In genomic region chr1:192900913-192901312, GRCm38 (mm10) we compare ENCODE assay signal across 26 mouse cellular contexts. TPM values are rescaled to one million over a fixed set of nuclear protein-coding genes. Genes with fewer than 3 reads are reported as not detected.
A peak's percentile ranks its signal among the peaks of the same experiment; 100 is the strongest.
DNase-seq lines count a peak whose midpoint lies in the region; ATAC-seq and TF ChIP-seq lines count a peak whose summit lies in the region.
"Had no signal": no experiment of that assay in that cellular context is flagged by ENCODE, and none has a peak within 500 bp of the region (broad histone marks: within the 10 kb centered on the region; RNA-seq: fewer than 3 reads in every experiment).

No protein-coding gene starts in this region.

- TF ChIP-seq EP300 in lung, postnatal 0 days (IDR thresholded peaks at IDR 0.05), result no peak

- no peak overlapping the region for H3K4me3 ChIP-seq in intestine, embryonic 16.5 days (ENCODE audit: low read length)
- H3K4me3 ChIP-seq in intestine, postnatal 0 days (ENCODE audit: low read depth, low read length), result no peak overlapping the region
- no peak overlapping the region for H3K4me3 ChIP-seq in kidney, embryonic 16.5 days (ENCODE audit: low read length)
- no peak overlapping the region for H3K4me3 ChIP-seq in lung, embryonic 16.5 days (ENCODE audit: low read length)
- H3K4me3 ChIP-seq in lung, postnatal 0 days (ENCODE audit: low read depth, low read length), result no peak overlapping the region
- H3K4me3 ChIP-seq: embryonic facial prominence, embryonic 12.5 days; embryonic facial prominence, embryonic 15.5 days; heart, adult 2 months; hindbrain, embryonic 12.5 days; hindbrain, embryonic 15.5 days had no signal

- H3K9ac ChIP-seq in intestine, embryonic 16.5 days (ENCODE audit: low read depth, low read length), result no peak overlapping the region
- no peak overlapping the region for H3K9ac ChIP-seq in intestine, postnatal 0 days (ENCODE audit: low read depth, low read length)
- no peak overlapping the region for H3K9ac ChIP-seq in kidney, embryonic 16.5 days (replicated peaks; ENCODE audit: low read length)
- no peak overlapping the region for H3K9ac ChIP-seq in lung, embryonic 16.5 days (ENCODE audit: low read length)
- no peak overlapping the region for H3K9ac ChIP-seq in lung, postnatal 0 days (replicated peaks; ENCODE audit: low read depth)
- H3K9ac ChIP-seq: embryonic facial prominence, embryonic 12.5 days; embryonic facial prominence, embryonic 15.5 days; forebrain, postnatal 0 days; hindbrain, embryonic 12.5 days; hindbrain, embryonic 15.5 days had no signal

- no peaks in the 10 kb centered on the region for H3K27me3 ChIP-seq in intestine, embryonic 16.5 days (replicated peaks; ENCODE audit: control insufficient read depth, insufficient read depth, low read length)
- no peaks in the 10 kb centered on the region for H3K27me3 ChIP-seq in intestine, postnatal 0 days (replicated peaks; ENCODE audit: control insufficient read depth, insufficient read depth, low read length)
- no peaks in the 10 kb centered on the region for H3K27me3 ChIP-seq in kidney, embryonic 16.5 days (ENCODE audit: insufficient read depth, low read length)
- H3K27me3 ChIP-seq in lung, embryonic 16.5 days (ENCODE audit: control insufficient read depth, insufficient read depth, low read depth, low read length), result no peaks in the 10 kb centered on the region
- H3K27me3 ChIP-seq in lung, postnatal 0 days (replicated peaks; ENCODE audit: insufficient read depth, low read length), result no peaks in the 10 kb centered on the region
- H3K27me3 ChIP-seq: CH12.LX; embryonic facial prominence, embryonic 12.5 days; embryonic facial prominence, embryonic 15.5 days; hindbrain, embryonic 12.5 days; hindbrain, embryonic 15.5 days; Patski had no signal

- H3K9me3 ChIP-seq in intestine, embryonic 16.5 days (ENCODE audit: control insufficient read depth, low read length), result no peaks in the 10 kb centered on the region
- no peaks in the 10 kb centered on the region for H3K9me3 ChIP-seq in intestine, postnatal 0 days (ENCODE audit: control insufficient read depth)
- no peaks in the 10 kb centered on the region for H3K9me3 ChIP-seq in kidney, embryonic 16.5 days (ENCODE audit: low read length)
- no peaks in the 10 kb centered on the region for H3K9me3 ChIP-seq in lung, embryonic 16.5 days (ENCODE audit: control insufficient read depth, low read length)
- no peaks in the 10 kb centered on the region for H3K9me3 ChIP-seq in lung, postnatal 0 days (ENCODE audit: low read length)
- H3K9me3 ChIP-seq: embryonic facial prominence, embryonic 12.5 days; embryonic facial prominence, embryonic 15.5 days; hindbrain, embryonic 12.5 days; hindbrain, embryonic 15.5 days had no signal

- H3K36me3 ChIP-seq in intestine, embryonic 16.5 days (ENCODE audit: control insufficient read depth, insufficient read depth, low read length), result no peaks in the 10 kb centered on the region
- no peaks in the 10 kb centered on the region for H3K36me3 ChIP-seq in intestine, postnatal 0 days (ENCODE audit: control insufficient read depth, insufficient read depth)
- H3K36me3 ChIP-seq in kidney, embryonic 16.5 days (ENCODE audit: insufficient read depth, low read length), result no peaks in the 10 kb centered on the region
- H3K36me3 ChIP-seq in lung, embryonic 16.5 days (ENCODE audit: control insufficient read depth, insufficient read depth, low read length), result no peaks in the 10 kb centered on the region
- H3K36me3 ChIP-seq in lung, postnatal 0 days (ENCODE audit: insufficient read depth, low read length), result no peaks in the 10 kb centered on the region
- H3K36me3 ChIP-seq: embryonic facial prominence, embryonic 12.5 days; embryonic facial prominence, embryonic 15.5 days; G1E; hindbrain, embryonic 12.5 days had no signal

- TF ChIP-seq CTCF in intestine, postnatal 0 days (IDR thresholded peaks at IDR 0.05; ENCODE audit: low read depth), result no peak
- no peak for TF ChIP-seq CTCF in lung, postnatal 0 days (IDR thresholded peaks at IDR 0.05)

- H3K4me2 ChIP-seq in intestine, embryonic 16.5 days (ENCODE audit: low read depth, low read length), result no peak overlapping the region
- H3K4me2 ChIP-seq in intestine, postnatal 0 days (replicated peaks; ENCODE audit: low read depth), result no peak overlapping the region
- H3K4me2 ChIP-seq in kidney, embryonic 16.5 days (replicated peaks; ENCODE audit: low read depth, low read length), result no peak overlapping the region
- no peak overlapping the region for H3K4me2 ChIP-seq in lung, embryonic 16.5 days (ENCODE audit: low read depth, low read length)
- no peak overlapping the region for H3K4me2 ChIP-seq in lung, postnatal 0 days (replicated peaks; ENCODE audit: low read depth, low read length)
- H3K4me2 ChIP-seq: embryonic facial prominence, embryonic 12.5 days; embryonic facial prominence, embryonic 15.5 days; heart, embryonic 11.5 days; hindbrain, embryonic 12.5 days; hindbrain, embryonic 15.5 days had no signal

- DNase-seq in kidney, adult 11 months, result no peak
- peak; percentile 14 to 30 for DNase-seq in kidney, postnatal 4 days
- DNase-seq in kidney, postnatal 25 days, result no peak
- DNase-seq in lung, postnatal 0 days (ENCODE audit: low spot score), result no peak
- DNase-seq: adrenal gland, adult 2 months; adrenal gland, postnatal 14 days; B cell, adult 2 months; cerebellum, adult 11 months; cerebellum, adult 9-11 months; cerebellum, postnatal 25 days; forebrain, postnatal 0 days; gastrocnemius, postnatal 25 days; heart, adult 2 months had no signal

- WGBS in intestine, embryonic 16.5 days, result 30% methylated on average over 3 of the region's 3 CpGs
- 28% methylated on average over 3 of the region's 3 CpGs for WGBS in intestine, postnatal 0 days
- WGBS in kidney, embryonic 16.5 days, result 18% methylated on average over 3 of the region's 3 CpGs
- WGBS in lung, embryonic 16.5 days, result 44% methylated on average over 3 of the region's 3 CpGs
- 36% methylated on average over 3 of the region's 3 CpGs for WGBS in lung, postnatal 0 days

- ATAC-seq in intestine, embryonic 16.5 days, result 0 out of 2 replicates have a peak, but pooled peaks have one; percentile 50
- no peak for ATAC-seq in intestine, postnatal 0 days
- peak; percentile 74 for ATAC-seq in kidney, embryonic 16.5 days (ENCODE audit: low FRiP score, low TSS enrichment)
- peak; percentile 54 for ATAC-seq in lung, embryonic 16.5 days (ENCODE audit: low read depth)
- ATAC-seq in lung, postnatal 0 days, result no peak
- ATAC-seq: forebrain, embryonic 14.5 days; forebrain, postnatal 0 days; Patski had no signal

- H3K4me1 ChIP-seq in intestine, embryonic 16.5 days (ENCODE audit: control insufficient read depth, insufficient read depth, low read length), result no peaks in the 10 kb centered on the region
- no peaks in the 10 kb centered on the region for H3K4me1 ChIP-seq in intestine, postnatal 0 days (replicated peaks; ENCODE audit: control insufficient read depth, insufficient read depth, low read length)
- peaks cover 15% of the 10 kb centered on the region for H3K4me1 ChIP-seq in kidney, embryonic 16.5 days (ENCODE audit: insufficient read depth, low read length)
- no peaks in the 10 kb centered on the region for H3K4me1 ChIP-seq in lung, embryonic 16.5 days (replicated peaks; ENCODE audit: control insufficient read depth, insufficient read depth, low read length)
- H3K4me1 ChIP-seq in lung, postnatal 0 days (ENCODE audit: insufficient read depth, low read depth, low read length), result no peaks in the 10 kb centered on the region
- H3K4me1 ChIP-seq: embryonic facial prominence, embryonic 15.5 days; hindbrain, embryonic 15.5 days had no signal

- H3K27ac ChIP-seq in intestine, embryonic 16.5 days (ENCODE audit: low read length), result no peak overlapping the region
- no peak overlapping the region for H3K27ac ChIP-seq in intestine, postnatal 0 days (ENCODE audit: low read depth, low read length)
- peak overlapping the region; percentile 76 for H3K27ac ChIP-seq in kidney, embryonic 16.5 days (ENCODE audit: low read length)
- H3K27ac ChIP-seq in lung, embryonic 16.5 days (ENCODE audit: low read length), result no peak overlapping the region
- no peak overlapping the region for H3K27ac ChIP-seq in lung, postnatal 0 days (ENCODE audit: low read length)
- H3K27ac ChIP-seq: embryonic facial prominence, embryonic 12.5 days; embryonic facial prominence, embryonic 15.5 days; heart, adult 2 months; hindbrain, embryonic 12.5 days; hindbrain, embryonic 15.5 days had no signal

RNA-seq across cellular contexts. Expression of gene Sertad4, which starts 45.4 kb away (rescaled TPM):
- 2.4 and 3.0 TPM in 2 replicates for polyA plus RNA-seq in intestine, embryonic 16.5 days (2015; fragmentation: Nextera tagmentation; extraction: Ambion mirVana)
- 3.4 and 3.5 TPM in 2 replicates for polyA plus RNA-seq in intestine, postnatal 0 days (2015; fragmentation: Nextera tagmentation; extraction: Ambion mirVana)
- polyA plus RNA-seq in kidney, embryonic 16.5 days (2015; fragmentation: Nextera tagmentation; extraction: Ambion mirVana), result 10.0 and 20.0 TPM in 2 replicates
- 6.1 and 9.4 TPM in 2 replicates for polyA plus RNA-seq in lung, embryonic 16.5 days (2015; fragmentation: Nextera tagmentation; extraction: Ambion mirVana)
- polyA plus RNA-seq in lung, postnatal 0 days (2015; fragmentation: Nextera tagmentation; extraction: Ambion mirVana), result 3.2 and 3.4 TPM in 2 replicates
- polyA plus RNA-seq: G1E had no signal

Comparison
In these comparisons a context has a peak if more than half of its experiments do, and no peak if none do; other contexts are left out.
1. ATAC-seq: peak in intestine, embryonic 16.5 days (single experiment), kidney, embryonic 16.5 days (single experiment) and lung, embryonic 16.5 days (single experiment); none in intestine, postnatal 0 days (single experiment) and lung, postnatal 0 days (single experiment).
2. DNase-seq: peak in kidney, postnatal 4 days (2 of 2); none in kidney, adult 11 months (single experiment), kidney, postnatal 25 days (0 of 2) and lung, postnatal 0 days (single experiment).